In genomic region chr2:153597626-153598025, GRCm38 (mm10) we compare ENCODE assay signal across 17 mouse cellular contexts. TPM values are rescaled to one million over a fixed set of nuclear protein-coding genes. Genes with fewer than 3 reads are reported as not detected.
DNase-seq lines count a peak whose midpoint lies in the region; ATAC-seq lines count a peak whose summit lies in the region.
"Had no signal": no experiment of that assay in that cellular context is flagged by ENCODE, and none has a peak within 500 bp of the region (broad histone marks: within the 10 kb centered on the region; RNA-seq: fewer than 3 reads in every experiment).

No protein-coding gene starts in this region.

- H3K4me3 ChIP-seq in kidney, embryonic 16.5 days (ENCODE audit: low read length) = no peak overlapping the region
- no peak overlapping the region for H3K4me3 ChIP-seq in intestine, embryonic 16.5 days (ENCODE audit: low read length)
- H3K4me3 ChIP-seq in stomach, embryonic 16.5 days (replicated peaks; ENCODE audit: low read length) = no peak overlapping the region
- H3K4me3 ChIP-seq: embryonic facial prominence, embryonic 15.5 days; heart, embryonic 15.5 days; lung, embryonic 15.5 days; megakaryocyte, embryonic 14.5 days had no signal

- no peaks in the 10 kb centered on the region for H3K36me3 ChIP-seq in kidney, embryonic 16.5 days (ENCODE audit: insufficient read depth, low read length)
- no peaks in the 10 kb centered on the region for H3K36me3 ChIP-seq in intestine, embryonic 16.5 days (ENCODE audit: control insufficient read depth, insufficient read depth, low read length)
- H3K36me3 ChIP-seq in stomach, embryonic 16.5 days (ENCODE audit: control insufficient read depth, insufficient read depth, low read length) = no peaks in the 10 kb centered on the region
- H3K36me3 ChIP-seq: embryonic facial prominence, embryonic 15.5 days; heart, embryonic 15.5 days; lung, embryonic 15.5 days had no signal

- H3K27ac ChIP-seq in kidney, embryonic 16.5 days (ENCODE audit: low read length) = no peak overlapping the region
- H3K27ac ChIP-seq in intestine, embryonic 16.5 days (ENCODE audit: low read length) = no peak overlapping the region
- no peak overlapping the region for H3K27ac ChIP-seq in stomach, embryonic 16.5 days (ENCODE audit: low read length)
- H3K27ac ChIP-seq: embryonic facial prominence, embryonic 15.5 days; heart, embryonic 15.5 days; hindbrain, embryonic 14.5 days; lung, embryonic 15.5 days had no signal

- no peak overlapping the region for H3K4me2 ChIP-seq in kidney, embryonic 16.5 days (replicated peaks; ENCODE audit: low read depth, low read length)
- H3K4me2 ChIP-seq in intestine, embryonic 16.5 days (ENCODE audit: low read depth, low read length) = no peak overlapping the region
- no peak overlapping the region for H3K4me2 ChIP-seq in stomach, embryonic 16.5 days (ENCODE audit: low read depth, low read length)
- H3K4me2 ChIP-seq: embryonic facial prominence, embryonic 15.5 days; heart, embryonic 15.5 days; hindbrain, embryonic 14.5 days; lung, embryonic 15.5 days had no signal

- H3K27me3 ChIP-seq in kidney, embryonic 16.5 days (ENCODE audit: insufficient read depth, low read length) = no peaks in the 10 kb centered on the region
- H3K27me3 ChIP-seq in intestine, embryonic 16.5 days (replicated peaks; ENCODE audit: control insufficient read depth, insufficient read depth, low read length) = no peaks in the 10 kb centered on the region
- no peaks in the 10 kb centered on the region for H3K27me3 ChIP-seq in stomach, embryonic 16.5 days (ENCODE audit: control insufficient read depth, insufficient read depth, low read length)
- H3K27me3 ChIP-seq: CH12.LX; embryonic facial prominence, embryonic 15.5 days; heart, embryonic 15.5 days; lung, embryonic 15.5 days had no signal

- peak; percentile 40 for DNase-seq in kidney, adult 18-20 months
- DNase-seq in MEL-GATA-1-ER (ENCODE audit: extremely low read depth, low read depth) = peak; percentile 84
- DNase-seq in layer of hippocampus, adult 9-10 months (ENCODE audit: low spot score) = no peak
- DNase-seq in heart, postnatal 4 days = no peak
- DNase-seq: cerebellum, postnatal 36 days; gastrocnemius, postnatal 14 days; thymus, postnatal 25 days had no signal

- no peak overlapping the region for H3K9ac ChIP-seq in kidney, embryonic 16.5 days (replicated peaks; ENCODE audit: low read length)
- H3K9ac ChIP-seq in intestine, embryonic 16.5 days (ENCODE audit: low read depth, low read length) = no peak overlapping the region
- no peak overlapping the region for H3K9ac ChIP-seq in stomach, embryonic 16.5 days (ENCODE audit: low read length)
- H3K9ac ChIP-seq: embryonic facial prominence, embryonic 15.5 days; heart, embryonic 15.5 days; hindbrain, embryonic 14.5 days; lung, embryonic 15.5 days had no signal

- H3K9me3 ChIP-seq in kidney, embryonic 16.5 days (ENCODE audit: low read length) = no peaks in the 10 kb centered on the region
- no peaks in the 10 kb centered on the region for H3K9me3 ChIP-seq in intestine, embryonic 16.5 days (ENCODE audit: control insufficient read depth, low read length)
- no peaks in the 10 kb centered on the region for H3K9me3 ChIP-seq in stomach, embryonic 16.5 days (replicated peaks; ENCODE audit: control insufficient read depth, low read length)
- H3K9me3 ChIP-seq: embryonic facial prominence, embryonic 15.5 days; heart, embryonic 15.5 days; lung, embryonic 15.5 days; megakaryocyte, embryonic 14.5 days had no signal

- no peak for ATAC-seq in kidney, embryonic 16.5 days (ENCODE audit: low FRiP score, low TSS enrichment)
- ATAC-seq in intestine, embryonic 16.5 days = peak; percentile 32
- ATAC-seq in stomach, embryonic 16.5 days (ENCODE audit: insufficient read depth, low FRiP score) = peak; percentile 67; the same call in 1 of the 2 replicates
- ATAC-seq: forebrain, embryonic 16.5 days had no signal

- WGBS in kidney, embryonic 16.5 days = 52% methylated on average over 4 of the region's 4 CpGs
- WGBS in intestine, embryonic 16.5 days = 70% methylated on average over 4 of the region's 4 CpGs
- 72% methylated on average over 4 of the region's 4 CpGs for WGBS in stomach, embryonic 16.5 days

- H3K4me1 ChIP-seq in kidney, embryonic 16.5 days (ENCODE audit: insufficient read depth, low read length) = peaks cover 24% of the 10 kb centered on the region
- H3K4me1 ChIP-seq in intestine, embryonic 16.5 days (ENCODE audit: control insufficient read depth, insufficient read depth, low read length) = peaks cover 12% of the 10 kb centered on the region
- peaks cover 3% of the 10 kb centered on the region for H3K4me1 ChIP-seq in stomach, embryonic 16.5 days (ENCODE audit: control insufficient read depth, insufficient read depth, low read length)

RNA-seq across cellular contexts. Expression of gene Commd7, which starts 35.0 kb away (rescaled TPM):
- 84.2 and 87.4 TPM in 2 replicates for polyA plus RNA-seq in kidney, embryonic 16.5 days (2015; fragmentation: Nextera tagmentation; extraction: Ambion mirVana)
- 84.5 and 88.4 TPM in 2 replicates for polyA plus RNA-seq in intestine, embryonic 16.5 days (2015; fragmentation: Nextera tagmentation; extraction: Ambion mirVana)
- 72.0 and 75.0 TPM in 2 replicates for polyA plus RNA-seq in stomach, embryonic 16.5 days (2015; fragmentation: Nextera tagmentation; extraction: Ambion mirVana)
- 10 to 100 TPM; 21.7 to 25.9 TPM for total RNA-seq in heart, postnatal 4 days (2021)

RNA-seq across cellular contexts. Expression of gene Dnmt3b, which starts 51.6 kb away (rescaled TPM):
- 17.3 and 18.1 TPM in 2 replicates for polyA plus RNA-seq in kidney, embryonic 16.5 days (2015; fragmentation: Nextera tagmentation; extraction: Ambion mirVana)
- 6.4 and 7.8 TPM in 2 replicates for polyA plus RNA-seq in intestine, embryonic 16.5 days (2015; fragmentation: Nextera tagmentation; extraction: Ambion mirVana)
- 6.5 and 7.0 TPM in 2 replicates for polyA plus RNA-seq in stomach, embryonic 16.5 days (2015; fragmentation: Nextera tagmentation; extraction: Ambion mirVana)
- 1 to 10 TPM; 3.0 to 3.5 TPM for total RNA-seq in heart, postnatal 4 days (2021)

Comparison
In these comparisons a context has a peak if more than half of its experiments do, and no peak if none do; other contexts are left out.
1. DNase-seq: peak in kidney, adult 18-20 months (single experiment) and MEL-GATA-1-ER (single experiment); none in layer of hippocampus, adult 9-10 months (single experiment) and heart, postnatal 4 days (single experiment).